Mouse (Mus musculus) cerebellum, adult 18-20 months (tissue): Measurements from ENCODE around the gene Antxr1.
A peak's percentile ranks its signal among the peaks of the same experiment; 100 is the strongest.

ENCODE experiments used
- DNase-seq, 2 experiments: peaks; one replicate each; pipeline ENCODE4 v3.0.0; 2021

Gene Antxr1

DNA sequence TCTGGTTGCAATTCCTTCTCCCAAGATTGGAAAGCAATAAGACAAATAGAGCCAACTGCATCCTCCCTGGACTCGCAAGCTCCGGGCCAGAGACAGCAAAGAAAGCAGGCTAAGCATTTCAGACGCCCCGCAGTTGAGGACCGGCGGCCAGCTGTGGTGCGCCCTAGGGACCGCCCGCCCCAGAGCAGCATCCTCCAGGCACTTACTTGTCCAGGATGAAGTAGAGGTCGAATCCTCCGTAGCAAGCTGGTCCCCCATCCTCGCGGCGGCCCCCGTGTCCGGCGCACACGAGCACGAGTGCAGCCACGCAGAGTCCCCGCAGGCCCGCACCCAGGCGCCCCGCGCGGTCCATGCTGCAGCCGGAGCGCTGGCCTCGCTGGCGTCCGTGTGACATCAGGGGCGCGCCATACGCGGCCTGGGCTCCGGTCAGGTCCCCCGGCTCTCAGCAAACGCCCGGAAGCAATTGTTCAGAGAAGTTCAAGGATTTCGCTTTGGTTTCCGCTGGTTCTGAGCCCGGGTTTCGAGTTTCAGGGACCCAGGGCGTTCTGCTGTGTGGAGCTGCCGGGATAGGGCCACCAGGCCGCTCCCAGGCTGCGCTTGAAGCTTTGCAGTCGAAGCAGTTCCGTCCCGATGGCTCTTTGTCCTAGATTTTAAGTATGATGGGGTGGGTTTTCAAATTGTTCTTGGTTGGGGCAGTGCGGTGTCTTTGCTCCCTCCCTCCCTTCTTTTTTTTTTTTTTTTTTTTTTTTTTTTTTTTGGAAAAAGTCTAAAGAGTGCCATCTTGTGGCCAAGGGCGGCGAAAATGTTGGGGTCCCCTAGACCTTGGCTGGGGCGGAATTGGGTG lies at the start of gene Antxr1:
Gene Antxr1 (minus strand): TSS at position 731 of the 844 bp plus-strand sequence.
- peak in 1 of 2 experiments; percentile 20 for DNase-seq

DNA sequence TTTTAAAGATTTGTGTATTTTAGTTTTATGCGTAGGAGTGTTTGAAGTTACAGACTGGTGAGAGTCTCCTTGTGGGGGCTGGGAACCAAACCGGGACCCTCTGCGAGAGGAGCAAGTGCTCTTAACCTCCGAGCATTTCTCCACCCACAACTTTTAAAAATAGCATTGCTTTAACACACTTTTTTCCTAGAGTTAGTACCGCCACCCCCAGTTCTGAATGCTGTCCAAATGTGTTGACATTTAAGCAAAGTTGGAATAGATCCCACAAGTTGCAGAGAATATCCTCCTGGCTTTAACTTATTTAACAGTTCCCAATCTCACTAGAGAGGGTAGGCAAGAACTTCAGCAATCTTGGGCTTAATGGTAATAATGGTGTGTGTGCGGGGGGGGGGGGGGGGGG lies 49.1 kb upstream of the Antxr1 start:
- no peak for DNase-seq

DNA sequence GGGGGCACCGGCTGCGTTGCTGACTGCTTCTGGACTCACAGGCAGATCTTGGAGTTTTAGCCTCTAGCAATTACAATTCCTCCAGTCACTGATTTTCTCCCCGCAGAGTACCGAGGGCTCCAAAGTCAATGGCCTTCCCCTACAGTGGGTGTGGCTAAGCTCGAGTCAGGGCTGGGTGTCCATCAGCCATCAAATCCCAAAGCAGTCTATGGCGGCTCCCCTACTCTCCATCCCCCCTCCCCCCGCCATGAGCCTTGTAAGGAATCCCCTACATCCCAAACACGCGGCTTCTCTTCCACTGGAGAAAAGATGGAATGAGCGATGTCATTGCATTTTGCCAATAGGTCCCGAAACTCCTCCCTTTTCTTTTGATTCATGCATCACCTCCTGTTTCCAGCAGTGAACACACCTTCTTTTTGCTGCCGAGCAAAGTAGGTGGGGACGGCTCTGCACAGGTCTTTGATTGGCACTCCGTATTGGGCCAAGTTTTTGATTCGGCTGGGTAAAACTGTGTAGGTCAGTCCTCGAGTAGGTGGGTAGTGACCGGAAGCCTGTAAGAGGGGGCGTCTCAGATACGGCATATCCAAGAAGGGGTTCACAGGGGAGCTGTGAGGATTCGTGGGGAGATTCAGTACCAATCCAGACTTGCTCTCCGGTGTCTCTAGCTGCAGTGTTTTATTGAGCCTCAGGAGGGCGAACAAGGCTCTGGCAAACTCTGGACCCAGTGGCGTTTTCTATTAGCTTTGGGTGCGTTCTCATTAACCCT lies 48.5 kb upstream of the Antxr1 start:
- no peak for DNase-seq

DNA sequence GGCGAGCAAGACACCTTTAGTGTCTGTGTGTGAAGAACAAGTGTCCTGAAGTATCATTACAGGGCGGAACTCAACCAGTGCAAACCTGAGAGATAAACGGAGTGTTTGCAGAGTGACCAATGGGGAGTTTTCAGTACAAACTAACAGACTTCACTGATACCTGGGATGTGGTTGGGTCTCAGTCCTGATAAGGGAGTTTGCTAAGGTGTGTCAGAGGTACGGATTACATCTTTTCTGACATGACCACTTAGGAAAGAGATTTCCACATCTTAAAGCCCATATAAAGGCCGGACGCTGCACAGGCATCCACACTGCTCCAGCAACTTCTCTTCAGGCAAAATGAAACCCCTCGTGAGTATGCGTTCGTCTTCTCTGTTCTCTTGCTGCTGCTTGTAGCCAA lies 37.4 kb upstream of the Antxr1 start, which contains the start of gene Gkn2:
Gene Gkn2 (plus strand): TSS at position 301 of the 400 bp plus-strand sequence.
- no peak for DNase-seq

DNA sequence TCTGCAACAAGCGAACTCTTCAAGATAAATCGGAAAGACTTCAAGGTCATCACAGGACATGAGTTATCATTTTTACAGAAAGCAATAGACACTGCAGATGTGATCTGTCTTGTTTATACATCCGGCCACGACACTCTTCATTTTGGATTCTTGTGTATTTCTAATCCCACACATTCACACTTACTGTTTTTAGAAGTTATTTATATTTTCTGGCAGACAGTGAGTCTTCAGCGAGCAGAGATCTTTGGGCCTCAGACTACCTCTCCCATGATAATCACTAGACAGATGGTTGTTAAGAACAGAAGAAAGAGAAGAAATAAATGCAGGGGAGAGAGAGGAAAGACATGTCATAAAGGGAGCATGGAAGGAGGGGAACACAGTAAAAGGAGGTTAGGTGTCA lies 33.6 kb upstream of the Antxr1 start:
- DNase-seq: no peak

DNA sequence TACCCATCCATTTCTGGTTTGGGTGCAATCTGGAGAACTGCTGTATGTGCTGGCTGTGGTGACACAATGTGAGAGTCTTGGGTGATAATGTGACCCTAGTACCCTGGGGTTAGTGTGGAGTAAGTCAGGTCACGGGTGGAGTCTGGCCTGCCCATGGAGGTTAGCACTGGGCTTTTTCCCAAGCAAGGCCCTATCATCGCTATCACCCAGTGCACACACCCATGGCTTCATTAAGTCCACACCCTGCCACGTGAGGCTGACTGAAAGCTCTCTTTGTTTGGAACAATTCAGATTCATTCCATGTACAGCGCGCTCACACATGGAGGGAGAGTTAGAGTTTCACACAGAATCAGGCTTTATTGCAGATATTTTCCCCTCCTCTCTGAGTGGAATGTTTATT lies 18.8 kb upstream of the Antxr1 start:
- no peak for DNase-seq

DNA sequence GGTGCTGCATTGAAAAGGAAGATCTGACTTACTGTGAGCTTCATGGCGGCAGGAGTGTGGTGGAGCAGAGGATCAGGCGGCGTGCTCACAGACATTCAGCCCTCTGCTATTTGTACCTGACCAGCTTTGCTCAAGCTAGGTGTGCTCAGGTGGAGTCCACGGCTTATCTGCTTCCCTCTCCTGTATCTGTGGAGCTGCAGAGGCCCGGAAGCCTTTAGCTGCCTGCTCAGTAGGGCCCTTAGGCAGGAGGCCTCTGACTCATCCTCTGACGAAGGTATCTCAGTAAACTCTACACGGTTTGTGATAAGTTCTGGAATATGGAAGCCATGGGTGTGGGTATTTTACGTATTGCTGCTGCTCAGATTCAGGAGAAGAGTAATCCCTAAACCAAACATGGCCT lies 15.2 kb upstream of the Antxr1 start, which contains the start of gene Gkn1:
Gene Gkn1 (minus strand): TSS at position 114 of the 400 bp plus-strand sequence.
- DNase-seq: no peak

DNA sequence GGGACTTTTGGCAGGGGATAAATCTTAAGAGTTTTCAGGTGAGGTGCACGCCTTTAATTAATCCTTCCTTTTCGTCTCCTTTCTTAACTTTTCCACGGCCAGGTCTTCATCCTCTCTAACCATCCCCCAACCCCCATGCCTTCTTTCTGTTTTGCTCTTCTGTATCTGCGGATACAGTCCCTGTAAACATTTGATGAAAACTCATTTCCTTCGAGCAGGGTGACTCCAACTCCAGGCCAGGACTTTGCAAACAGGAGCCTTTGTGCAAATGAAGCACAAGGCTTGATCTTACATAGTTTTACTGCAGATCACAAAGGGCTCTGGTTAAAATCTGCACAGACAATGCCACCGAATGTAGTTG lies 294 bp upstream of the Antxr1 start:
- DNase-seq: no peak

DNA sequence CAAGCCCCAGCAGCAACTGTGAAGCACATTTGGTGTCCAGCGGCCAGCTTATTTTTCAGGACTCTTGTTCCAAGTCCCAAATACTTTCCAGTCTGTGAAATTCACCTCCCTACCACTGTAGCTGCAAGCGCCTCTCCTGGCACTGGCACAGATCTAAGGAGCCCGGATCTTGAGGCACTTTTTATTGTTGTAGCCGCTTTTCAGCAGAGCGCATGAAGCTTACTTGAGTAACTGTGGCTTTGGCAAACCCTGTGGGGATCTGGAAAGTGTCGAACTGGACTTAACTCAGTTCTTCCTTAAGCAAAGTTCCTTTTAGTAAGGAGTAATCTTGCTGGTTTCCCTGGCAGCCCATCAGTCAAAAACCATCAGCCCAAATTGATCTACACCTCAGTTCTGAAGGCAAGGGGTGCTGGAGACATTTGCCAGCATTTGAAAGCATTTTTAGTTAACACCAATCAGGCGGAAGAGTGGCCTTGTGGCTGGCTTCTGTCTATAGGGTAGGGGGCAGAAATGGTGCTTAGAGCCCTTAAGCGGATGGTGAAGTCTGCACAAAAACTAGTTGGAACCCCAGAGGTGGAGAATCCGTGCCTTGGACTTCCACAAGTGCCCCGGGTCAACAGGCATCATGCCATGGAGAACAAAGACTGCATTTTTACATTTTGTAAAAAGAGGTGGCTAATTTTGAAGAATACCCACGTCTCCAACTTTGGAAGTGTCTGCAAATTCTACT lies 1.1 kb downstream of the Antxr1 start:
- no peak for DNase-seq

DNA sequence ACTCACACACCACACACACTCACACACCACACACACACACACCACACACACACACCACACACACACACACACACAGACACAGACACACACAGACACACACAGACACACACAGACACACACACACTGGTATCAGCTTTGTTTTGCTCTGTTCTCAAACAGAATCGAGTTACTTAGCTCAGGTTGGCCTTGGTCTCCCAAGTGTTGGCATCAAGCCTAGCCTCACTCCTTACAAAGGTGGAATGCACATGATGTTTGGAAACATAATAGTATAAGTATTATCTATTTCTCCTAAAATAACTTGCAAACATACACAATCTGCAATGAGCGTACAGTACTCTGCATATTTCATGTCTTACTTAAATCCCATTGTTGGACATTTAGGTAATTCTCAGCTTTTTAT lies 3.2 kb downstream of the Antxr1 start:
- DNase-seq: no peak

DNA sequence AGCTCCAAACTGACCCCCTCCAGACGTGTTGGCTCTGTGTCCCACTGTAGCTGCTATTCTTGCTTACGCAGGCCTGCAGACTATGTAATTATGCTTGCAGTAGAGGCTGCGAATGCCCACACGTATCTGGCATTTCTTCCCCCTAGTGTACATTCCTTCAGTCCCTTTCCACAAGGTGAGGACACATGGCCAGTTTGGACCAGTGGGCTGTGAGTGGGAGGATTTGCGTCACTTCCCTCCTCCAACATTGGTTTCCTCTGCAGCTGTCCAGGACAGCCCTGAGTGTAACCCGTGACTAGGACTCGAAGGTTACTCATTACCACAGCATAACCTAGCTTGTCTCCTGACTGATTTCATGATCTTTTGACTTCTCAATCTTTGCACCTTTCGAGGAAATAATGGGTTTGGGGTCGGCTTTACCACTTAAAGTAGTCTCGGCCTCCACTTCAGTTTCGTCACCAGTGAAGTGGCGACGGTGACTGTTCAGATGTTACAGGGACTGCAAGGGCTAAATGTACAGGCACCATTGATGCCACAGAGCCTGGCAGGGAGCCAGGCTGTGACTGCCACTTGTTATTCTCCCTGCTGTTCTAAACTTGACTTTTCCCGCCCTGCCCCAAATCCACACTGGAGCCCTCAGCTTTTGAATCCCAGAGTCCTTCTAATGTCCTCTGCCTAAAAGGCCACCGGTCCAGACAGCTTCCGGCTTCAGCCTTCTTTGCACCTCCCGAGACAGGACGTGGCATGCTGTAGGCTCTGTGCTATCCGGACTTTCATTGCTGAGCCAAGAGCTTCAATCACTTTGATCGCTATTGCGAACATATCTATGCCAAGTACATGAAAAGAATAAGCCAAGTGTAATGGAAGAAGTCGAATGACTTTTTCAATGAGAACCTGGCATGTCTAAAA lies 7.1 kb downstream of the Antxr1 start:
- DNase-seq: no peak

DNA sequence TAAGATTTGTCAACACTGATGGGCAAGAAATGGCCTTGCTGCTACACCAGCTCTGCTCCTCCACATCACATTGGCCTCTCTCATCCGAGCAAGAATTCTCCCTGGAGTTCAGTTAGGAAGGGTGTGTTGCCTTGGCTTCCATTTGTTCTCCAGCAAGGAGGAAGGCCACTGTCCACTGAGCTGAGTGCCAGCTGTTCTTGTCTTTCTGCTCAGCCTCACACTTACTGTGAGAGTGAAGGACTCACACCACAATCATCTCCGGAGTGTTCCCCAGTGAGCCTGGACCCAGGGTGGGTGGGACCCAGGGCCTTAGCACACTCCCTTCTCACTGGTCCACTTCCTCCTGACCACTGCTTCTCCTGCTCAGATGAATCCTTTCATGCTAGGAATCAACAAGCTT lies 8.7 kb downstream of the Antxr1 start:
- no peak for DNase-seq

DNA sequence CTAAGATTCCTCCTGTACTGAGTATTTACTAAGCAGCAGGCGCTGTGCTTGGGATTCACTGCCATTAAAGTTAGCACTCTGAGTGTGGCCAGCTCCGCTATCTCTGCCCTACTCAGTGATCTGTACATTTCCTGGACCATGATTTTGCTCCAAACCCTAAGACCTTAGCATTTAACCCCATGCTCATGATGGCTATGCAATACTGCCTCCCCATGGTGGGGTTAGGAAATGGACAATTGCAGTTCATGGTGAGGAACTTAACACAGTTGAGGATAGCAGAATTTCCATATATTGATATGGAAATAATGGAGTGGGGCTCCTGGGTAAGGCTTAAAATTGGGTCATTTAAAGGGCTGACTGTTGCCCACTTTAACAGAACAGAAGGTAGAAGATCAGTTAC lies 12.2 kb downstream of the Antxr1 start:
- no peak for DNase-seq

DNA sequence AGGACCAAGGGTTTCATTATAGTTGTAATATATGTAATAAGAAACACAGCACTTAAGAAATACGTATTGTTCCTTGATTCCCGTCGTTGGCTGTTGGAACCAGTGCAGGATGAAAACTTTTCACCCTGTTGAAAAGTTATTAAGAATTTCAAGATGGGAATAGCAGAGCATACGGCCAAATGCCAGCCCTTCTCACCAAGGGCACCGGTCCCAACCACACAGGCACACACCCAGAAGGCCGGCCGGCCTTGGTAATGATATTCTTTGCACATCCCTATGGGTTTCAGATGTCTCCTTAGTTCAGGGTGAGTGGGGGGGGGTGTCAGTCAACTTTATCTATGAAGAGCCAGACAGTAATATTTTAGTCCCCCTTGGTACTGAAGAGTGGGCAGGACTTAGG lies 17.0 kb downstream of the Antxr1 start:
- DNase-seq: no peak

DNA sequence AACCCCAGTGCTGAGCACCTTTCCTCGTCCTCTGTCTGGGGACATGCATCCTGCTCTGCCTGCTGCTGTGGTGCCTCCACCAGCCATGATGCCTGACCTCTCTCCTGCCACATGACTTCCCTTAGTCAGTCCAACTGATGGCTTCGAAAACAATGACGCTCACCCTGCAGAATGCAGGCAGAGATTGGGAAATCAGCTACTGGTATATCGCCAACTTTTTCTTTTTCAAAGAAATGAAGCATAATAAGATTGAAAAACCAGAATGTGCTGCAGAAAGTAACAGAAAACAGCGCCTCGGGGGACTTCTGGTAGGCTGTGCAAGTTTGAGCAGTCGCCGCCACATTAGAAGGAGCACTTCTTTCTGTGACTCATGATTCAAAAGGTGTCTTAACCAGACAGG lies 18.7 kb downstream of the Antxr1 start:
- DNase-seq: no peak

DNA sequence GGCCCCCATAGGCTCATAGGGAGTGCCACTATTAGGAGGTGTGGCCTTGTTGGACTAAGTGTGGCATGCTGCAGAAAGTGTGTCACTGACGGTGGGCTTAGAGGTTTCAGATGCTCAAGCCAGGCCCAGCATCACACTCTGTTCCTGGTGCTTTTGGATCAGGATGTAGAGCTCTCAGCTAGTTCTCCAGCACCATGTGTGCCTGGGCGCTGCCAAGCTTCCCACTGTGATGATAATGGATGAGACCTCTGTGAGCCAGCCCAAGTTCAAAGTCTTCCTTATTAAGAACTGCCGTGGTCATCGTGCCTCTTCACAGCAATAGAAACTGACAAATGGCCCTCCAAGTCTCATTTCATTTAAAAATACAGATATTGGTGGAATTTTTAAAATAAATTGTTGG lies 22.9 kb downstream of the Antxr1 start:
- DNase-seq: no peak

DNA sequence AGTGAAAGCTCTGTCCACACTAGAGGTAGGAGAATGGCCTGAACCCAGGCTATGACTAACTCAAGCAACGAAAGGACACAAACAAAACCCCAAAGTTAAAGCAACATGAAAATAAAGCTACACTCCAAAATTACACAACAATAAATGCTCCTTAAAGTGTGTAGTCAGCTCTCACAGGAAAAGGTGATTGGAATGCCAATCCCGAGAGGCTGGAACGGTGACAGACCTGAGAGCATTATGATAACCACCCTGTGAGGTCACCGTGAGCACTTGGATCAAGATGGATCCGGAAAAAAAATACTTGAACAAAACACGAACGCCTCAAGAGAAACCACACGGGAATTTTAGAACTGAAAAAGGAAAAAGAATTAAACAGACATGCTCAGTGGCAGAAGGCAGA lies 31.1 kb downstream of the Antxr1 start:
- no peak for DNase-seq

DNA sequence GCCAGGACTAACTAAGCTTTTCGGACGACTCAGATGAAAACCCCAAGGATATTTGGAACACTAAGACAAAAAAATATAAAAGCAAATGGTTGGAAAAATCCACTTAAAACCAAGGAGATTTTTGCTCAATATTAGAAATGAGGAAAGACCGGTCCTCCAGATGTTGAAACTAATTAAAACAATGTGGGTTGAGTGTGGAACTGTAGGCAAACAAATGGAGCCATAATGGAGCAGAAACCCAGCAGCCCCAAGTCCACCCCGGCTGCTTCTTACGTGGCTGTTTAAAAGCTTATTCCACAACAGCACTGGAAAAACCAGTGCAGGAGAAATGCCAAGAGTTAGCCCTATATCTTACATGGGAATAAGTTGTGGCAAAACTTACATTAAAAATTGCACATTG lies 32.9 kb downstream of the Antxr1 start:
- DNase-seq: no peak

DNA sequence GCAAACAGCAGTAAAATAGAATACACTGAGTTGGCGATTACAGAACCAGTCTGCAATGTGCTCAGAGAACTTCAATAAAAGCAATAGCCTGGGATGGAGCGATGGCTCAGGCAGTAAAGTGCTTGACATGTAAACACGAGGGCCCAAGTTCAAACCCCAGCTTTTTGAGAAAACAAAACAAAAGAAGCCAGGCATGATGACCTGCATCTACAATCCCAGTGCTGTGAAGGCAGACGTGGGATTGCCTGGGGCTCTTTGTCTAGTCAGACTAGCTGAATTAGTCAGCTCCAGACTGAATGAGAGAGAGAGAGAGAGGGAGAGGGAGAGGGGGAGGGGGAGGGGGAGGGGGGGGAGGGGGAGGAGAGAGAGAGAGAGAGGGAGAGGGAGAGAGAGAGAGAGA lies 33.6 kb downstream of the Antxr1 start:
- DNase-seq: no peak

DNA sequence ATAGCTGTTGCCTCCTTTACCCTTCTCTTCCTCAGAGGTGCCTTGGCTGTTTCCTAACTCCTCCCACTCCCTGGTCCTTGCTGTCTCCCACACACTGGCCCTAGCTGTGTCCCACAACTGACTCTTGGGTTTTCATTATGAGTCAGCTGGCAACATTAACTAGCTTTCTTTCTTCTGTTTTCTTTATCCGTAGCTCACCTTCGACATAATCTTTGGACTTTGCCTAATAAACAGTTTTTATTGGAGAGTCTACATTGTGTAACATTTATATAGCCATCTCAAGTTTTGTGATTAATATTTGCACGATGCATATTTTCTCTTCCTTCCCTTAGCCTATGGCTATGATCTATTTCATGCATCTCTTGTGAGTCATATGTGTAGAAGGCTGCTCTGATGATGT lies 40.7 kb downstream of the Antxr1 start:
- DNase-seq: no peak

DNA sequence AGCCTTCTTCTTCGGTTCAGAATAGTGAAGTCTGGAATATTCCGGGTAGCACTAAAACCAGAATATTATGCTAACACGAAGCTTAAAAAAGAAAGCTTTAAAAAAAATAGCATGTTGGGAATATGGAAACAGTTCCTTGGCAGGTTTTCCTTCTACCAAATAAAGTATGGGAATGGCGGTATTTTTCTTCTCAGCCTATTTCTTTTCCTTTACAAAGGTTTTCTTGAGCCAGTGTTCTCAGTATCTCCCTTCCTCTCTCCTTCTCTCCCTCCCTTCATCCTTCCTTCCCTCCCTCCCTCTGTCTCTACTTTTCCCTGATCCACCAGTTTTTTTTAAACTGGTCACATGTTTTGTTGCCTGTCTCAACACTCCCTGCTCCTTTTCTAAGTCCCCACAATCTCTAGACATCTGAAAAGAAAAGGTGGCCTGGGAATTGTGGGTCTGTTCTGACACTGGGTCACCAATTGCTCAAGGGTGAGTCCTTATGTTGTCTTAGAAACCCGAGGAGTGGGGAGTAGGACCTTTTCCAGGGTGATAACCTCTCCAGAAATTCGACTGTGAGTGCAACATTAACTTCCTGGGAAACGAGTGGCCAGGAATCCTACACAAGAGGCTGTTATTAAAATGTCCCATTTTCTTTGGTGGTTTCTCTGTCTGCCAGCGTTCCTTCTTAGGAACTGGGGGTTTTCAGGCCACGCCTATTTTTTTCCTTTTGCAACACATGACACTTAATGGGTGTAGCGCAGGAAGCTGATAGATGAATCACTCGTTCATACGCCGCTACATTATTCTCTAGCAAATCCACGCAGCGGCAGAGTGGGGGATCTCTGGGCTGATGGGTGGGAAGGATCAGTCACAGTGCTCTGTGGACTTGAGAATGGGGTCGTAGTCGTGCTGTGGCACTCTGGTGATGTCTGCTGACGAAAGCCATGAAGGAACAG lies 42.4 kb downstream of the Antxr1 start:
- no peak for DNase-seq
